Mouse (Mus musculus): Measurements from ENCODE around the gene Cntnap2. TPM values are rescaled to one million over a fixed set of nuclear protein-coding genes. Genes with fewer than 3 reads are reported as not detected.
"Not testable (repeated sequence)": the region's sequence is repeated elsewhere in the genome, so short reads cannot be mapped to it uniquely, and the experiment has no call there.

Gene Cntnap2
- total and polyA plus RNA-seq, 3 experiments = 0.30 to 0.79 (median 0.44) TPM

GRCm38 (mm10) chr6:47109582-47110220 lies 2050.5 kb downstream of the Cntnap2 start:
- H3K79me2 ChIP-seq (replicated peaks; ENCODE audit: control insufficient read depth, extremely low read depth, insufficient read depth, poor library complexity, severe bottlenecking) = no peaks in the 10 kb centered on the region
- no peak overlapping the region for H3K4me3 ChIP-seq (replicated peaks in 1 of 3; ENCODE audit: low read depth in 2 of 3, low read length in 2 of 3, poor library complexity in 1 of 3)
- TF ChIP-seq GABPA (IDR thresholded peaks at IDR 0.05; ENCODE audit: insufficient replicate concordance, low read depth, low read length) = no peak
- TF ChIP-seq JUN (IDR thresholded peaks at IDR 0.05; ENCODE audit: insufficient read depth, low read depth, low read length) = no peak
- TF ChIP-seq HCFC1 (IDR thresholded peaks at IDR 0.05; ENCODE audit: low read depth, low read length) = no peak
- no peak for TF ChIP-seq E2F4 (IDR thresholded peaks at IDR 0.05; ENCODE audit: insufficient replicate concordance, low read depth, low read length)
- TF ChIP-seq MYC (IDR thresholded peaks at IDR 0.05; ENCODE audit: low read depth, low read length) = no peak
- no peak for TF ChIP-seq JUND (conservative IDR thresholded peaks at IDR 0.05; ENCODE audit: low read depth, low read length)
- no peak for TF ChIP-seq USF1 (IDR thresholded peaks at IDR 0.05; ENCODE audit: low read depth, low read length)
- TF ChIP-seq MAX (IDR thresholded peaks at IDR 0.05; ENCODE audit: low read length) = no peak
- TF ChIP-seq EP300 (IDR thresholded peaks at IDR 0.05; ENCODE audit: low read length) = no peak
- no peak for TF ChIP-seq MXI1 (IDR thresholded peaks at IDR 0.05; ENCODE audit: low read depth, low read length)
- TF ChIP-seq TBP (conservative IDR thresholded peaks at IDR 0.05; ENCODE audit: low read depth, low read length) = no peak
- TF ChIP-seq PAX5 (IDR thresholded peaks at IDR 0.05; ENCODE audit: low read length) = no peak
- TF ChIP-seq SMC3 (IDR thresholded peaks at IDR 0.05; ENCODE audit: low read depth, low read length) = no peak
- TF ChIP-seq NRF1 (IDR thresholded peaks at IDR 0.05; ENCODE audit: low read depth, low read length) = no peak
- TF ChIP-seq RAD21 (IDR thresholded peaks at IDR 0.05; ENCODE audit: low read depth, low read length) = no peak
- no peak for TF ChIP-seq POLR2AphosphoS2 (IDR thresholded peaks at IDR 0.05; ENCODE audit: low read depth, low read length)
- no peak for TF ChIP-seq ELF1 (IDR thresholded peaks at IDR 0.05; ENCODE audit: low read depth, low read length)
- no peak for TF ChIP-seq KAT2A (IDR thresholded peaks at IDR 0.05; ENCODE audit: insufficient replicate concordance, low read length)
- TF ChIP-seq MAFK (IDR thresholded peaks at IDR 0.05; ENCODE audit: insufficient replicate concordance, low read length) = no peak
- no peak for TF ChIP-seq IRF4 (IDR thresholded peaks at IDR 0.05; ENCODE audit: low read depth, low read length)
- dilution Hi-C loops (cut with MboI; ENCODE audit: extremely low pct_ligation_motif_present, extremely low pct_unique_long_range_greater_than_20kb, low sequenced_read_pairs) (no loop called here), in situ Hi-C loops (cut with MboI; ENCODE audit: low pct_ligation_motif_present, low pct_unique_long_range_greater_than_20kb, low sequenced_read_pairs) (no loop called here)
- H3K4me2 ChIP-seq (ENCODE audit: insufficient read depth, low read depth, poor library complexity, severe bottlenecking) = no peak overlapping the region
- H3K4me1 ChIP-seq (ENCODE audit: control insufficient read depth in 1 of 2, insufficient read depth in 2 of 2) = no peaks in the 10 kb centered on the region
- H3K27me3 ChIP-seq (replicated peaks) = no peaks in the 10 kb centered on the region
- no peak overlapping the region for H3K27ac ChIP-seq (ENCODE audit: insufficient read depth, low read depth)
- H3K9me3 ChIP-seq (replicated peaks; ENCODE audit: low read length) = no peaks in the 10 kb centered on the region
- no peak overlapping the region for H3K9ac ChIP-seq (ENCODE audit: insufficient read depth, low read depth)
- no peaks in the 10 kb centered on the region for H3K36me3 ChIP-seq (replicated peaks in 1 of 2; ENCODE audit: control insufficient read depth in 1 of 2, insufficient read depth in 1 of 2, low read length in 1 of 2)
- no peak for DNase-seq (ENCODE audit: extremely low read depth)

- dilution Hi-C loops (cut with MboI; ENCODE audit: extremely low pct_ligation_motif_present, extremely low pct_unique_long_range_greater_than_20kb, low sequenced_read_pairs) = not testable (repeated sequence)
Measured at GRCm38 (mm10) chr6:47134063-47134462, 2074.9 kb downstream of the Cntnap2 start.

DNA sequence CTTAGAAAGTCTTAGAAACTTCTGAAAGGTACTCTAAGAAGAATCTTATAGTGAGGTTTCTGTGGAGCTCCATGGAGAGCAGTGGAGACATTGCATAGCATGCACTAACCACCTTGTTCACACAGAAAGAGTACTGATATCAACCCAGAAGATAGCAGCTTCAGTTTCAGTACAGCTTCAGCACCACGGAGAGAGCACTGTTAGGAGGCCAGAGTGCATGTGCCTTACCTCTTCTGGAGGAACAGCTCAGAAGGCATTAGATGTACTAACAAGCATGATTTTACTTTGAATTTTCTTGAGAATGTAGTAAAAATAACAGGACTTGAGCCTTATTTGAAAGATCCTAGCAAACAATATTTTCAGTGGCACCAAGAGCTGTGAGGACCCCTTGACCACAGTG lies 2093.9 kb downstream of the Cntnap2 start:
- H3K27ac ChIP-seq (ENCODE audit: insufficient read depth, low read depth); H3K36me3 ChIP-seq (replicated peaks in 1 of 2; ENCODE audit: control insufficient read depth in 1 of 2, insufficient read depth in 1 of 2, low read length in 1 of 2); H3K4me3 ChIP-seq (replicated peaks in 1 of 3; ENCODE audit: low read depth in 2 of 3, low read length in 2 of 3, poor library complexity in 1 of 3); H3K79me2 ChIP-seq (replicated peaks; ENCODE audit: control insufficient read depth, extremely low read depth, insufficient read depth, poor library complexity, severe bottlenecking); in situ Hi-C loops (cut with MboI; ENCODE audit: low pct_ligation_motif_present, low pct_unique_long_range_greater_than_20kb, low sequenced_read_pairs); H3K4me1 ChIP-seq (ENCODE audit: control insufficient read depth in 1 of 2, insufficient read depth in 2 of 2); DNase-seq (ENCODE audit: extremely low read depth); H3K9ac ChIP-seq (ENCODE audit: insufficient read depth, low read depth); H3K4me2 ChIP-seq (ENCODE audit: insufficient read depth, low read depth, poor library complexity, severe bottlenecking); H3K9me3 ChIP-seq (replicated peaks; ENCODE audit: low read length); H3K27me3 ChIP-seq (replicated peaks); dilution Hi-C loops (cut with MboI; ENCODE audit: extremely low pct_ligation_motif_present, extremely low pct_unique_long_range_greater_than_20kb, low sequenced_read_pairs): not testable (repeated sequence)

More at GRCm38 (mm10) chr6:47134063-47134462, 2074.9 kb downstream of the Cntnap2 start:
- H3K4me2 ChIP-seq (ENCODE audit: insufficient read depth, low read depth, poor library complexity, severe bottlenecking); H3K79me2 ChIP-seq (replicated peaks; ENCODE audit: control insufficient read depth, extremely low read depth, insufficient read depth, poor library complexity, severe bottlenecking); in situ Hi-C loops (cut with MboI; ENCODE audit: low pct_ligation_motif_present, low pct_unique_long_range_greater_than_20kb, low sequenced_read_pairs); H3K27ac ChIP-seq (ENCODE audit: insufficient read depth, low read depth); H3K9ac ChIP-seq (ENCODE audit: insufficient read depth, low read depth); H3K9me3 ChIP-seq (replicated peaks; ENCODE audit: low read length); H3K27me3 ChIP-seq (replicated peaks); H3K4me3 ChIP-seq (replicated peaks in 1 of 3; ENCODE audit: low read depth in 2 of 3, low read length in 2 of 3, poor library complexity in 1 of 3); H3K4me1 ChIP-seq (ENCODE audit: control insufficient read depth in 1 of 2, insufficient read depth in 2 of 2); DNase-seq (ENCODE audit: extremely low read depth); H3K36me3 ChIP-seq (replicated peaks in 1 of 2; ENCODE audit: control insufficient read depth in 1 of 2, insufficient read depth in 1 of 2, low read length in 1 of 2): not testable (repeated sequence)
